Mouse (Mus musculus): ENCODE measurements around the gene Fam173a.
"Not testable (repeated sequence)": the region's sequence is repeated elsewhere in the genome, so short reads cannot be mapped to it uniquely, and the experiment has no call there.

- TF ChIP-seq CTCF (IDR thresholded peaks at IDR 0.05; ENCODE audit: extremely low read depth, insufficient read length, insufficient replicate concordance, low read depth, low read length); POLR2A (IDR thresholded peaks at IDR 0.05; ENCODE audit: low read depth, low read length): not testable (repeated sequence)
Observed at GRCm38 (mm10) chr17:25741471-25741870, 51.2 kb downstream of the Fam173a start.
